Mouse (Mus musculus) limb, embryonic 12.5 days (tissue): ENCODE data around the gene Atp6v0d1. TPM values are rescaled to one million over a fixed set of nuclear protein-coding genes. Genes with fewer than 3 reads are reported as not detected.

ENCODE experiments used
- ATAC-seq: fragments of 200-750 bp; cut with Nextera tagmentation; 2 replicates; pipeline ENCODE4 v1.8.0; 2017; ENCODE audit warnings: low read depth, moderate TSS enrichment; ENCODE audit not compliant: insufficient number of reproducible peaks, insufficient read depth, low FRiP score, low TSS enrichment
- H3K27ac ChIP-seq: fragments of 300-500 bp; sonication (generic); 2 replicates; pipeline ENCODE4 v1.5.1; 2016; ENCODE audit warnings: mild to moderate bottlenecking, moderate library complexity
- H3K27me3 ChIP-seq: fragments of 300-500 bp; sonication (generic); 2 replicates; pipeline ENCODE4 v1.6.1; 2016; ENCODE audit warnings: mild to moderate bottlenecking, moderate library complexity
- H3K36me3 ChIP-seq: fragments of 300-500 bp; sonication (generic); 2 replicates; pipeline ENCODE4 v1.6.1; 2016; ENCODE audit warnings: mild to moderate bottlenecking, moderate library complexity
- H3K4me1 ChIP-seq: fragments of 300-500 bp; sonication (generic); replicated peaks from 2 replicates; pipeline ENCODE4 v1.6.1; 2016
- H3K4me2 ChIP-seq: fragments of 300-500 bp; sonication (generic); 2 replicates; pipeline ENCODE4 v1.6.1; 2016; ENCODE audit warnings: mild to moderate bottlenecking, moderate library complexity
- H3K4me3 ChIP-seq: fragments of 300-500 bp; sonication (generic); replicated peaks from 2 replicates; pipeline ENCODE4 v1.5.1; 2016; ENCODE audit warnings: mild to moderate bottlenecking
- H3K9ac ChIP-seq: fragments of 300-500 bp; sonication (generic); replicated peaks from 2 replicates; pipeline ENCODE4 v1.6.1; 2016; ENCODE audit warnings: mild to moderate bottlenecking, moderate library complexity
- H3K9me3 ChIP-seq: fragments of 300-500 bp; sonication (generic); 2 replicates; pipeline ENCODE4 v1.6.1; 2016; ENCODE audit warnings: mild to moderate bottlenecking, moderate library complexity
- WGBS: fragments of 180-500 bp; shearing (Covaris S2); methylation state at CpG from one replicate; pipeline ENCODE4 v1.1.7; 2016; 5-methylcytosine and 5-hydroxymethylcytosine counted together
- polyA plus RNA-seq: library from polyadenylated mRNA; unstranded; fragments of >200 nt; fragmentation: Nextera tagmentation; extraction: Ambion mirVana; gene quantifications from 2 replicates; pipeline ENCODE4 v1.2.1, GENCODE M21; 2016

Gene Atp6v0d1
- polyA plus RNA-seq, 1 experiment from 2014 or later: 61.5 TPM

DNA sequence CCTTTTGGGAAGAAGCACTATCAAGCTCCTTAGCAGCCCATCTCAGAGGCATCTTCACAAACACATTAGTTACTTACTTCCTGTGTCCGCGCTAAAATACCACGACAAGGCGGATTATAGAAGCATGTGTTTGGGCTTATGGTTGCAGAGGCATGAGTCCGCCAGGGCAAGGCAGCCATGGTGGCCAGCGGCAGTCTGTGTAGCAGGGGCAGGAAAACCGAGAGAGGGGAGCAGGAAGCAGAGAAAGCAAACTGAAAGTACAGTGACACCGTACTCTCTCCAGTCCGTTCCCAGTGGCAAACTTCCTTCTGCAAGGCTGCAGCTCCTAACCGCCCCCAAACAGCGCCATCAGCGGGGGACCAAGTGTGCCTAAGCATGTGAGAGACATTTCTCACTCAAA is 66.1 kb downstream of the Atp6v0d1 start:
- Histone ChIP-seq H3K27ac (no peak overlapping the region), H3K9ac (no peak overlapping the region), H3K27me3 (no peaks in the 10 kb centered on the region), H3K9me3 (no peaks in the 10 kb centered on the region), H3K4me2 (no peak overlapping the region), H3K36me3 (no peaks in the 10 kb centered on the region), H3K4me3 (no peak overlapping the region), H3K4me1 (peaks cover 16% of the 10 kb centered on the region)
- no peak for ATAC-seq
- 69% methylated on average over 12 of the region's 12 CpGs for WGBS

DNA sequence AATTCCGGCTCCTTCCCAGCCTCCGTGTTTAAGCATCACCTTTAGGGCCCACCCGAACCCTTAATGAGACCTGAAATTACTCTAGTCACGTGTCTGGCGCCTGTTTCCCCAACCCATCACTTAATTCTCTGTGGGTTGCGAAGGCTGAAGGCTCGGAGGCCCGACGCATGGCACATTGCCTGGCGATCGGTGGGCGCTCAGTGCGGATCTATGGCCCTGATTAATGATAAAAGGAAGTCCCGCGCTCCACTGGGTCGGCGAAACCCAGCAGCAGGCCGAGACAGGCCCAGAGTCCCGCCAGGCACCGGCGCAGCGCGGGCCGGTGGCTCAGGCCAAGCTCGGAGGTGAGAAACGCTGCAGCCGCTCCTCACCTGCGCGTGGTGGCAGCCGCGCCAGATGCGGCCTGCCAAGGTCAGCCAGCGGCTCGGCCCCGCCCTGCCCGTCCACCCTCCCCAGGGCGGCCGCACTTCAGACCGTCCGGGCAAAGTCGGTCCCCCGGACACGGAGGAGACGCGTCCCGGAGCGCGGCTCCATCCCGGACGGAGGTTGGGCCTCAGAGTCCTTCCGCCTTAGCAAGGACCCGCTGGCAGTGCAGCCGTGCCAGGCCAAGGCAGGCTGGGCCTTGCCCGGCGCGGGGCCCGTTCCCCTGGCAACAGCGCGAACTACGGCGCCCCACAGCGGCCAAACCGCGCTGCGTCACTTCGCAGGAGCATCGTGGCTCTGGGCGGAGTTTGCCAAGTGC is 69.2 kb downstream of the Atp6v0d1 start, which contains the start of gene Zdhhc1:
Gene Zdhhc1, minus strand, starts transcription at position 464 of the 742 bp plus-strand sequence.
- H3K27ac ChIP-seq: peak within 1 kb of the TSS; percentile 83
- no peaks in the 10 kb centered on the region for H3K27me3 ChIP-seq
- peaks cover 30% of the 10 kb centered on the region for H3K4me1 ChIP-seq
- no peaks in the 10 kb centered on the region for H3K36me3 ChIP-seq
- under 1% methylated on average over 68 of the region's 68 CpGs for WGBS
- peak within 1 kb of the TSS; percentile 92 for H3K9ac ChIP-seq
- ATAC-seq: peak; percentile 75
- peak within 1 kb of the TSS; percentile 80 for H3K4me3 ChIP-seq
- H3K4me2 ChIP-seq: peak within 1 kb of the TSS; percentile 86
- no peaks in the 10 kb centered on the region for H3K9me3 ChIP-seq

DNA sequence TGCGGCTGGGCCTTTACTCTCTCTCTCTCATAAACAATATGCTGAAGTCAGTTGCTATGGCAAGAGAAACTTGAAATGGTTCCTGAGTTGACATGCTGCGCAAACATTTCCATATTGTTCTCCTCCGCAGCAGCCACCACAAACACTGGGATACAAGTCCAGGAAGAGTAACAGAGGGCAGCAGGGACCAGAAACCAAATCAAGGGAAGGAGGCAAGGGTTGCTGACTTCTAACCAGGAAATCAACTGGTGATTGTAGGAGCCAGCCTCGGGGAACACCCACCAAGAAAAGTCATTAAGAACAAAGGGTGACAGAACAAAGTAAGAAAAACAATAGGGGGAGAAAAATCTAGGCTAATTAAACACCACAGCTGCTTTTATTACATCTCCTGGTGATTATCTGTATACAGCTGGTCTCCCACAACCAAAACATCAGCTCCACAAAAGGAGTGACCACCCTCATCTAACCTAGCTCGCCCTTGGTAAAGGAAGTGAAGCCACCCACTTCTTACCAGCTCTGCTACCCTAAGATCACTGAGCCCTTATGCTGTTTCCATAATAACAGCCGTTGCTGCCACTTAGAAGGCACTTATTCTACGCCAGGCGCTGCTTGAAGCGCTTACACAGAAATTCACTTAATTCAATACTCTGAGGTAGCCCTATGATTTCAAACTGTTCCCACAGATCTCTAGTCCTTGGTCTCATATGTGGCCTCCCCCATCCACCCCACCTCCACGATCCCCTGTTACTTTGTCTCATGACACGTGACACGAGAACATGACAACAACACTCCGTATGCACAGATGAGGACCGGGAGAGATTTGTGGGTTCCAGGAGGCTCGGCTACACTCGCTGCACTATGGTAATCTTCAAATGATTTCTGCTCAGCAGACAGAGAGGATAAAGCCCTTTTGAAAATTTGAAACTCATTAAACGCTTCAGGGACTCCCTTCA is 70.2 kb downstream of the Atp6v0d1 start:
- WGBS: 35% methylated on average over 17 of the region's 17 CpGs
- ATAC-seq: no peak
- Histone ChIP-seq H3K36me3 (no peaks in the 10 kb centered on the region), H3K9me3 (no peaks in the 10 kb centered on the region), H3K9ac (peak overlapping the region; percentile 92), H3K4me3 (peak overlapping the region; percentile 80), H3K4me1 (peaks cover 30% of the 10 kb centered on the region), H3K4me2 (peak overlapping the region; percentile 86), H3K27ac (peak overlapping the region; percentile 83), H3K27me3 (no peaks in the 10 kb centered on the region)

DNA sequence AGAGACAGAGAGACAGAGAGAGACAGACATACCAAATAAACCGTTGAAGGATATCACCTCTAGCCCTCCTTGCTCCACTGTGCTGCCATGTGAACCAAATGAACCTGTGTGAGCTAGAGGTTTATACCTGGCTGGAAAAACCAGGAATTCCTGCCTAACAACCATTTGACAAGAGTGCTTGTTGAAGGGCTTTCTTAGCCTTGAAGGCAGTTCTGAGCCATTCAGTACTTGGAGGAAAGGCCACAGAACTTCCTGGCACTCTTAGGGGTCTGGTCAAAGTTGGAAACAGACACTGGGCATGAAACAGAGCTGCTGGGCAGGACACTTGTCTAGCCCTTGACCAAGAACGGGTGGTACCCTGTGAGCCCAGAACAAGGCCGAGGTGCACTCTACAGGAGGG is 71.3 kb downstream of the Atp6v0d1 start:
- 74% methylated on average over 3 of the region's 3 CpGs for WGBS
- Histone ChIP-seq H3K4me2 (no peak overlapping the region), H3K27ac (peak overlapping the region; percentile 25; the same call in 1 of the 2 replicates), H3K9me3 (no peaks in the 10 kb centered on the region), H3K36me3 (no peaks in the 10 kb centered on the region), H3K4me1 (peaks cover 30% of the 10 kb centered on the region), H3K4me3 (no peak overlapping the region), H3K9ac (no peak overlapping the region; the same call in 1 of the 2 replicates), H3K27me3 (no peaks in the 10 kb centered on the region)
- no peak for ATAC-seq

DNA sequence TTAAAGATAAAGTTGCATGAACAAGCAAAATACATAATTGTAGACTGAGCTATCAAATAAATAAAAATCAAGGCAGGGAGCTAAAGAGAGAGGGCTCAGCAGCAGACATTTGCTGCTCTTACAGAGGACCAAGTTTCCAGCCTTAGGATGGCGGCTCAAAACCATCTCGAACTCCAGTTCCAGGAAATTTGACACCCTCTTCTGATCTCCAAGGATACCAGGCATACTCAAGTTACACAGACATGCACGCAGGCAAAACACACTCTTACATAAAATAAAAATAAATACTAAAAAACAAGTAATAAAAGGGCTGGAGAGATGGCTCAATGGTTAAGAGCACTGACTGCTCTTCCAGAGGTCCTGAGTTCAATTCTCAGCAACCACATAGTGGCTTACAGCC is 72.4 kb downstream of the Atp6v0d1 start:
- no peak overlapping the region for H3K4me3 ChIP-seq
- no peak overlapping the region for H3K9ac ChIP-seq
- H3K9me3 ChIP-seq: no peaks in the 10 kb centered on the region
- WGBS: 5% methylated on average over 3 of the region's 3 CpGs
- no peak overlapping the region for H3K4me2 ChIP-seq
- no peaks in the 10 kb centered on the region for H3K36me3 ChIP-seq
- H3K27ac ChIP-seq: no peak overlapping the region
- ATAC-seq: no peak
- H3K27me3 ChIP-seq: no peaks in the 10 kb centered on the region
- H3K4me1 ChIP-seq: peaks cover 30% of the 10 kb centered on the region

DNA sequence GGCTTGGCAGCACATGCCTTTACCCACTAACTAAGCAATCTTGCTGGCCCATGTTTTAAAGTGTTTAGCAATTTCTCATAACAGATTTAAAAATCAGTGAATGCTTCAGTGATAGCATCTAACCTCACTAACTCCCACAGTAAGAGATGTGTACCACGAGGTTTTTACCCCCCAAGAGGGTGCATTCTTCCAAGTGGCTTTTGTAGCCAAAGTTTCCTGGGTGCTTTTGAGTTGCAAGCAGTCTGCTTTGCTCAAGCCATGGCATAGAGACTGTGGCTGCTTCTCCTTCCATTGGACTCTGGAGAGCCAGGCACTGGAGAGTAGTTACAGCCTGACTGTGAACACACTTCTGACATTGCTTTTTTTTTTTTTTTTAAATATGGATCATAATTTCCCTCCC is 76.6 kb downstream of the Atp6v0d1 start:
- Histone ChIP-seq H3K4me3 (no peak overlapping the region), H3K9me3 (no peaks in the 10 kb centered on the region), H3K27ac (no peak overlapping the region), H3K4me2 (no peak overlapping the region), H3K27me3 (no peaks in the 10 kb centered on the region), H3K36me3 (peaks cover 5% of the 10 kb centered on the region; the same call in 1 of the 2 replicates), H3K9ac (no peak overlapping the region), H3K4me1 (peaks cover 14% of the 10 kb centered on the region)
- 50% methylated on average over 1 of the region's 1 CpGs for WGBS
- no peak for ATAC-seq

DNA sequence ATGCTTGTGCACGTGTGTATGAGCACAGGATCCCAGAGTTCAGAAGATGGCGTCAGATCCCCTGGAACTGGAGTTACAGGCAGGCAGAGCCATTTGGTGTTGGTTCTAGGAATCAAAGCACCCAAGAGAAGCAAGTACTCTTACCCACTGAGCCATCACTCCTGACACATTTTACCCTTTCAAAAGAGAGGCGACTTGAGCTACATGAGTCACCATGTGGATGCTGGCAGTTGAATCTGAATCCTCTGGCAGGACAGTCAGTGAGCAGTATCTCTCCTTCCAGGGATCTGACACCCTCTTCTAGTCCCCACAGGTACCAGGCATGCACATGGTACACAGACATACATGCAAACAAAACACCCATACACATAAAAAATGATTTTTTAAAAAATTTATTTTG is 77.8 kb downstream of the Atp6v0d1 start:
- Histone ChIP-seq H3K4me3 (no peak overlapping the region), H3K36me3 (peaks cover 5% of the 10 kb centered on the region; the same call in 1 of the 2 replicates), H3K9ac (no peak overlapping the region), H3K4me2 (no peak overlapping the region), H3K27me3 (no peaks in the 10 kb centered on the region), H3K27ac (no peak overlapping the region), H3K4me1 (peaks cover 19% of the 10 kb centered on the region), H3K9me3 (no peaks in the 10 kb centered on the region)
- 64% methylated on average over 3 of the region's 3 CpGs for WGBS
- ATAC-seq: no peak

DNA sequence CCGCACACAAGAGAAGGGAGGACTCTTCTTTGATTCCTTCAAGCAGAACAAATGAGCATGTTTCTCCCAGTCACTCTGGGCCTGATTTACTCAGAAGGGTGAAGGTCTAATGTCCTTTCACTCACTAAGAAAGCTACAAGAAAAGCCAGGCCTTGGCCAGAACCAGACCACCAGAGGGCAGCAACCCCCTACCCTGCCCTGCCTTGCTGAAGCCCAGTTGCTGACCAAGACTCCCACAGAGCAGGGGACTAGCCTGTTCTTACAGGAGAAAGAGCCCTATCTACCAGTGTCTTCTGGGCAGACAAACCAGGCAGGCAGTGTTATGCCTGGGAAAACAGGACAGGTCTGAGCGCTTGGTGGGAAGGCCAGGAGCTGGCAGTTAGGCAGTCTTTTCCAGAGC is 81.5 kb downstream of the Atp6v0d1 start:
- 39% methylated on average over 2 of the region's 2 CpGs for WGBS
- ATAC-seq: no peak
- Histone ChIP-seq H3K36me3 (peaks cover 7% of the 10 kb centered on the region), H3K4me1 (peaks cover 26% of the 10 kb centered on the region), H3K27me3 (no peaks in the 10 kb centered on the region), H3K27ac (peak overlapping the region; percentile 51; the same call in 1 of the 2 replicates), H3K9me3 (no peaks in the 10 kb centered on the region), H3K9ac (no peak overlapping the region), H3K4me2 (no peak overlapping the region), H3K4me3 (no peak overlapping the region)

DNA sequence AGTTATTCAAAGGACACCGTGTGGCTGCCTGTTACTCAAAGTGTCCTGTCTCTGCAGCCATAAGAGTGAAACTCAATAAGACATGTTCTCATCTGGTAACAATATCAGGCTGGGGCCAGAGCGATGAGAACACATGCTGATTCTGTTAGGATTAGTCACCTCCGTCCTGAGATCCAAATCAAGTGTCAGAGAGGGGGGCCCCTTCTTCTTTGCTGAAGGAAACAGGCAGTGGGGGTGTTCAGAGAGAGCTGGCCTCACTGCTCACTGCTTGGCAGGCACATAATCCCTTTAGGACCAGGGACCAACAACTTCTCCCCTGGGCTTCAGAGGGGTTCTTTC is 81.8 kb downstream of the Atp6v0d1 start:
- WGBS: 13% methylated on average over 3 of the region's 3 CpGs
- no peak overlapping the region for H3K4me2 ChIP-seq
- peaks cover 11% of the 10 kb centered on the region for H3K36me3 ChIP-seq
- ATAC-seq: no peak
- H3K9ac ChIP-seq: no peak overlapping the region
- no peaks in the 10 kb centered on the region for H3K27me3 ChIP-seq
- no peak overlapping the region for H3K4me3 ChIP-seq
- peak overlapping the region; percentile 51; the same call in 1 of the 2 replicates for H3K27ac ChIP-seq
- no peaks in the 10 kb centered on the region for H3K9me3 ChIP-seq
- H3K4me1 ChIP-seq: peaks cover 26% of the 10 kb centered on the region

DNA sequence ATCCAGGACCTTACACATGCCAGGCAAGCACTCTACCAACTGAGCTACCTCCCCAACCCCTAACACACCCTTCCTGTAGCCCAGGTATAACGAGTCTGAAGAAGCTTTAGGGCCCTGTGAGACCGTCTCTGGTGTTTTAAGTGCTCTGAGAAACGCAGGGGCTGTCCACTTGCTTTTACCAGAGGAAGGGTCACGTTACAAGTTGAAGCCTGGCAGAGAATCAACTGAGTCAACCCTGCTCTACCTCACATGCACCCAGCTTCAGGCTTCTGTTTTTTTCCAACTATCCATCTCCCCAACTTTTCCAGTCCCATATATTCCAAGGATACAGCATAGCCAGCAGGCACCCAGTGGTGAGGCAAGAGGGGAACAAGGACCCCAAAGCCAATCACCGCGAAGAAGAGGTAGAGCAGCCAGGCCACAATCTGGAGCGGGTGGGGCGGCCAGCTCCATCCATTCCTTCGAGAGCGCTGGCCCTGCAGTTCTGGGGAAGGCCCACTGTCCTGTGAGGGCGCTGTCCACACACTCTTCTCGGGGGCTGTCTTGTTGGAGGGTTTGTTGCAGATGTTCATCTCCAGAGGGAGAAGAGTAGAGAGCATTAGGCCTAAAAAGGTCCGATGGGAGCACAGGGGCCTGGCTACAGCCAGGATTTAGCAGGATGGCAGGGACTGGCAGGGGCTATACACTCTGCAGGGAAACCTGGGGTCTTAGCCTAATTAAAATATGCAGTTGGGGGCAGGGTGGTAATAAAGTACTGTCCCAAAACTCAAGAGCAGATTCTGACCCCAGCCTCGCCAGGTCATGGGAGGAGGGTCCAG is 82.4 kb downstream of the Atp6v0d1 start:
- no peak overlapping the region for H3K4me2 ChIP-seq
- no peaks in the 10 kb centered on the region for H3K9me3 ChIP-seq
- H3K4me3 ChIP-seq: no peak overlapping the region
- H3K4me1 ChIP-seq: peaks cover 26% of the 10 kb centered on the region
- H3K36me3 ChIP-seq: peaks cover 17% of the 10 kb centered on the region
- no peaks in the 10 kb centered on the region for H3K27me3 ChIP-seq
- H3K27ac ChIP-seq: peak overlapping the region; percentile 51; the same call in 1 of the 2 replicates
- H3K9ac ChIP-seq: no peak overlapping the region
- WGBS: 25% methylated on average over 14 of the region's 14 CpGs
- 0 out of 2 replicates have a peak, but pooled peaks have one; percentile 34 for ATAC-seq
